Mouse (Mus musculus): ENCODE measurements around the gene Trim25.

Trim25 gene

DNA sequence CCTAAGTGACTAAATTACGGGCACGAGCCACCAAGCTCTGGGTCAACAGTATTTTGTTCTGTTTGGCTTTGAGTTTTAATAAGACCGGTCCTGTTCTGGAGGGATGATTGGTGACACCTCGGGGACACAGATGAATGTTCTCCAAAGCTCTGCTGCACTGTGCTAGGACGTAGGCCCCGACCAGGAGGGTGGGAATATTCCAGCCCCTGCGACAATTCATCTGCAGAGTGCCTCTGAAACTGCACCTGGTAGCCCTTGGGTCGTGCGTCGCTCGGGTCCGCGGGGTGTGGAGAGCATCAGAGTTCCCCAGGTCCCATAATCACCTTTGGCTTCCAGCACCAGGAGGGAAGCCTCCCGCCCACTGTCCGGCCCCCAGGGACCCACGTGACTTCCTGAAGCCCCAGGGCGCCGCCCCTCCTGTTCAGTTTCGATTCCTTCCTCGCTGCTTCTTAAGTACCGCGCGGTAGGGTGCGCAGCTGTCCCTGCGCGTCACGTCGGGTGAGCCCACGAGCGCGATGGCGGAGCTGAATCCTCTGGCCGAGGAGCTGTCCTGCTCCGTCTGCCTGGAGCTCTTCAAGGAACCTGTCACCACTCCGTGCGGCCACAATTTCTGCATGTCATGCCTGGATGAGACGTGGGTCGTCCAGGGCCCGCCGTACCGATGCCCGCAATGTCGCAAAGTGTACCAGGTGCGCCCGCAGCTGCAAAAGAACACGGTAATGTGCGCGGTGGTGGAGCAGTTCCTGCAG is at the start of gene Trim25:
Gene Trim25 (plus strand): TSS at position 403 of the 749 bp plus-strand sequence.
- DNase-seq (ENCODE audit: low spot score in 2 of 2) = peak; percentile 88 to 95

DNA sequence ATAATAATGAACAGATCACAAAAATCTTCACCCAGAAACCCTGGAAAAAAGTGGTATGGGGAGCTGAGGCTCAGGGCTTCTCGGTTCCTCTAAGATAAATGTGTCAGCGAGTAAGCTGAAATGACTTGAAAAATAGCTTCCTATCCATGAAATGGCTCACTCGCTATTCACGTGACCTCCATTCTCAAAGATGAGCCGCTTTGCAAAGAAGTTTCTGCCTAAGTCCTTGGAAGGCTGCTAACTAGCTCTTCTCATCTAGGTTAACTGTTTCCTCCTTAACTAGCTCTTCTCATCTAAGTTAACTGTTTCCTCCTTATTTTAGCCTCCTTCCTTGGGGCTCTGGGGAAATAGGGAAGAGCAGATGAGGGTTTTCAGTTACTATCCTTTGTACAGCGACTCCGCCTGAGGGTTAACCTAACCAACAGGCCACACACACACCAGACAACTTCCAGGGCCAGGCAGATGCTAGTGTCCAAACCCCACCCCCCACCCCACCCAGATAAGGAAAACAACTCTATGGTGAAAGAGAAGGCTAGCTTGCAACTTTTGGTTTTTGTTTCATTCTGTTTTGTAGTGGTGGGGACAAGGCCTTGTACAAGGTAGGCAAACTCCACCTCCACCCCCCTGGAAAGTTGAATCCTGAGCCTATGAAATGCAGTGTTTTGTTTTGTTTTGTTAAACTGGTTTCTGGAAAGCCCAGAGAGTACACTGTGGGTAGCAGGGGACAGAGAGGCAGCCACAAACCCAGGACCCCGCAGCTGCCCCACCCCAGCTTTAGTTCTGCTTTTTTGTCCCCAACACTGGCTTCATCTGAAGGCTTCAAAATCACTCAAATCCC is 49.2 kb upstream of the Trim25 start:
- peak in 1 of 2 experiments; percentile 27 for DNase-seq (ENCODE audit: low spot score in 2 of 2)

DNA sequence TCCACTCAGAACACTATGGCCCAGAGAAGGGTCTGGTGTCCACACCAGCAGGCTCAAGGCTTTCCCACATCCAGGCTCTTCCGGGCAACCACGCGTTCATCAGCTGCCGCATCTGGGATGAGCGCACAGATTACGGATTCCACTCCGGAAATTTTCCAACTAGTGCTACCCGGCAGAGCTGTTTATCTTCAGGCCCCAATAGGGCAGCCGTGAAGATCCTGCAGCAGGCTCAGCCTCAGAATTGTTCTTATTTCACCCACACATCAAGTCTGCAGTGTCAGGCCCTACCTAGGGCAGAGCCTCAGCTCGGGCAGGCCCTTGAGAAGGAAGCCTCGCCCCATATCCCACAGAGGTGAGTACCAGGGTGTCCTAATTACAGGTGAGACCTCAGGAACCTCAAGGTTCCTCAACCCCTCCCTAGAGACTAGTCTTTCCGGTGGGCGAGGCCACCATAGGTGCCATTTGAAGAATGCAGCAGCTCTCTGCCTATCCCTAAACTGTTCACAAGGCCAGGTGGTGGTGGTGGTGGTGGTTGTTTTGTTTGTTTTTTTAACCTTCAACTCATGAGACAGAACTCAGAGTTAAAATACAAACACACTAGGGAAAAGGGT is 48.4 kb upstream of the Trim25 start:
- DNase-seq (ENCODE audit: low spot score in 2 of 2) = no peak

DNA sequence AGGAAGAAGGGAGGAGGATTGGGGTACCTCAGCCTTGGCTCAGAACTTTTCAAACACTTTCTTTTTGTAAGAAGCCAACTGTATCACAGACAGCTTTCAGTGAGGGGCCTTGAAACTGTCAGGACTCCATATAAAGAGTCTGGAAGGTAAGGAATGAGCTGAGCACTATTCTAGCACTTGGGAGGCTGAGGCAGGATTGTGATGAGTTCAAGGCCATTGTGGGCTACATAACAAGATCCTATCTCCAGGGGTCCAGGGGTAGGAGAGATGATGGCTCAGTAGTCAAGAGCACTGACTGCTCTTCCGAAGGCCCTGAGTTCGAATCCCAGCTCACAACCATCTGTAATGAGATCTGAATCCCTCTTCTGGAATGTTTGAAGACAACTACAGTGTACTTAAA is 47.6 kb upstream of the Trim25 start:
- DNase-seq (ENCODE audit: low spot score in 2 of 2) = no peak

DNA sequence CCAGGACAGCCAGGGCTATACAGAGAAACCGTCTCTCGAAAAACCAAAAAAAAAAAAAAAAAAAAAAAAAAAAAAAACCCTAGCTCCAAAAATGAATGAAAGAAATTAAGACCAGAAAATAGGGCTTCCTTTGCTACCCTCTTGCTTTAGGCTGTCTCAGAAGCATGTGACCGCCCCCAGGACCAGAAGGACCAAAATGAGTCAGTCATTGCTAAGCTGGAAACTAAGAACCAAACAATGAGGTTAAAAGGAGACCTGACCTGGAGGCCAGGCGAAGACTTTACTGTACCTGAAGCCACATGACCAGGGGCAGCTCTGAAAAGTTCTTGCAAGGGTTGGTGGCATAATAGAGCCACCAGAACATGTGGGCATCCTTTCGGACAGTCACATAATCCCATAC is 47.1 kb upstream of the Trim25 start:
- DNase-seq (ENCODE audit: low spot score in 2 of 2) = no peak

DNA sequence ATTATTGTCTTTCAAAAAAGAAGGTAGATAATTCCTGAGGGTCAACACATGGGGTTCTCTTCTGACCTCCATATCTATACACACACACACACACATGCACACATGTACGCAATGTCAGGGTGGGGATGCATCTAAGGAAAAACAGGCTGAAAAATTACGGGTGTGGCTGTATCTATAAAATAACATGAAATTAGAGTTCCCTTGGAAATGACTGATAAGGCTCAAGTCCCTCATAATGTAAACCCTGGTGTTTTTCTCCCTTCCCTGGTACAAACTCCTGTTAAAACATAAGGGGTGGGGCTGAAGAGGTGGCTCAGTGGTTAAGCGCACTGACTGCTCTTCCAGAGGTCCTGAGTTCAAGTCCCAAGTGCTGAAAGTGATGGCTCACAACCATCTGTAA is 45.6 kb upstream of the Trim25 start:
- no peak for DNase-seq (ENCODE audit: low spot score in 2 of 2)

DNA sequence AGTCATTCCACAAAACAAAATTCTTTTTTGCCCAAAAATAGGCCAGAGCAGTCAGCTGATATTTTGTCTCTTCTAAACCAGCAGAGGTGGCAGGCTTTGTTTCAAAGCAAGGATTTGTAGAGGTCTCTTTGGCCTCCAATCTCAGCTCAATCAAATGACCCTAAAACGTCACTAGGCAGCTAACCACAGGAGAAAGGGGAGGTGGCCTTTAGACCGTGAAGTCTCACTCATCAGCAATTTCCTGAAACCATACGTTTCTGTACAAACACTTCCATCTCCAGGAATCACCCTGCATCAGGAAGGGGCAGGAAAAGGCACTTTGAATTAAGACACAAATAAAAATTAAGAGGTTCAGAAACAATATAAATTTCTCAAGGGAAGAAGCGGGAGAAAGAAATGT is 44.4 kb upstream of the Trim25 start:
- peak; percentile 54 to 68 for DNase-seq (ENCODE audit: low spot score in 2 of 2)

DNA sequence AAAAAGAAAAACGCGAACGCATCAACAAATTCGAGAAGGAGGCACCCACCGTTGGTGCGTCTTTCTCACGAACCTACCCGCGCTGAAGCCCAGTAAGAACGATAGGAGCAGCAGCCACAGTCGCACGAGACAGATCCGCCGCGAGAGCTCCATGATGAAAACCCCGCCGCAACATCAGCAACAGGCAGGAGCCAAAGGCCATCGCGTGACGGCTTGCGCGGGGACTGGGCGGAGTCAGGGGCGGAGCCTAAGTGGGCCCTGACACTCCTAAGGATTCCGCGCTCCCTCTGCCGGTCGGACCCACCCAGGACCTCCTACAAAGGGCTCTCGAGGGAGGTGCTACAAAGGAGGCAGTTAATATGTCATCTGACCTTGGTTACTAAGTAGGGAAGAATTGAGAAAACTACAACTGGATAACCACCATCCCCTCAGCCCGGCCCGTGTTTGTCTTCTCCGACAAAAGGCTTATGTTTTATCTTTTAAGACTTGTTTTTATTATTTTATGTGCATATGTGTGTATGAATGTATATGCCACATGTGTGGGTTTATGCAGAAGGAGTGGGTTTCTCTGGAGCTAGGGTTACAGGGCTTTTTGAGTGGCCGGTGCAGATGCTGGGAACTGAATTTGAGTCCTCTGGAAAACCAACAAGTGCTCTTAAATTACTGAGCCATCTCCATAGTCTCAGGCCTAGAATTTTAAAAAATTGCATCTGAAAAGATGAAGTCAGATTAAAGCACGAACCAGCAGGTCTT is 43.8 kb upstream of the Trim25 start, which contains the start of gene Scpep1:
Gene Scpep1 (minus strand): TSS at position 249 of the 753 bp plus-strand sequence.
- DNase-seq (ENCODE audit: low spot score in 2 of 2) = peak; percentile 91 to 97

DNA sequence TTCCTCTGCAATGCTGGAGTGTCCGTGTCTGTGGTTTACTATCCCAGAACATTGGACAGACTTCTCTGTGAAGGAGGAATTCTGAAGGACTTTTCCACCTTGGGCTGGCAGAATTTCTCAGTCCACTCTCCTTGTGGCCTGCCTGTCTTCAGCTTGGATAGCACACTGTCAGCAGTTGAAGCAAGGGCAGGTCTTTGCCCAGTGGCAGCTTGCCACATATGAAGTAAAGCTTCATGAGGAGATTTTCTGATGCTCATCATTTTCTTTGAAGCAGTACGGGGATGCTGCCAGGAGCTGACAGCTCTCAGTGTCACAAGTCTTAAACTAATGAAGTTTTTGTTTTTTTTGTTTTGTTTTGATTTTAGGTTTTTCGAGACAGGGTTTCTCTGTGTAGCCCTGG is 40.3 kb upstream of the Trim25 start:
- no peak for DNase-seq (ENCODE audit: low spot score in 2 of 2)

DNA sequence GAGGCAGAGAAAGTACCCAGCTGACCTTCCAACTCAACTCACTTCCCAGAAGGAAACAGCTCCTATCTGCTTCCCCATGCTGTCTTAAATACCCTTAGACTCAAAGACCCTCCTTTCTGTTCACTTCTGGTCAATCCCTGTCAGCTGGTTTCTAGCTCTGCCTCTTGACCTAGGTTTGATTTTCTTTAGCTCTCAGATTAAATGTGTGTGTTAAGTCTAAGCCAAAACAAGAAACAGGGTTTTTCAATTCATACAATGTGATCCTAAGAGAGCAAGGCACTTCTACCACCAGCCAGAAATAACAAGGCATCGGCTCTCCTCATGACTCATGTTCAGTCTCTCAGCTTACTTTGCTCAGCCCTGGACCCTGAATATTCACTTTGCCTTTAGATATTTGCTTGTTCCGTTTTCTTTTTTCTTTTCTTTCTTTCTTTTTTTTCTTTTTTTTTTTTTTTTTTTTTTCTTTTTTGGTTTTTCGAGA is 32.3 kb upstream of the Trim25 start, which contains the start of gene Elobl:
Gene Elobl (minus strand): TSS at position 51 of the 481 bp plus-strand sequence.
- no peak for DNase-seq (ENCODE audit: low spot score in 2 of 2)

DNA sequence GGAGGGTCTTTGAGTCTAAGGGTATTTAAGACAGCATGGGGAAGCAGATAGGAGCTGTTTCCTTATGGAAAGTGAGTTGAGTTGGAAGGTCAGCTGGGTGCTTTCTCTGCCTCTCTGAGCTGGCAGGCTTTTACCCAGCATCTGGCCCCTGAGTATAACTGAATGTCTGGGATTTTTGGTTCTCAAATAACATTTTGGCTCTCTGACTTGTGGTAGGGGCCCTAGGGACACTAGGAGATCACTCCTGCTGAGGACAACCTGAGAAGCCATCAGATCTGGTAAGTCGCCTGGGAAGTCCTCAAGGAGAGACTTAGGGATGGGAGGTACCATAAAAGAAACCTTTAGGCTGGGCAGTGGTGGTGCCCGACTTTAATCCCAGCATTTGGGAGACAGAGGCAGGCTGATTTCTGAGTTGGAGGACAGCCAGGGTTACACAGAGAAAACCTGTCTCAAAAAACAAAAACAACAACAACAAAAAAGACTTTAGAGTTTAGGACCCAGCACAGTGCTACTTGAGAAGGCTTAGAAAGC is 28.9 kb upstream of the Trim25 start, which contains the start of gene Coil:
Gene Coil (plus strand): TSS at position 51 of the 531 bp plus-strand sequence.
- peak in 1 of 2 experiments; percentile 17 for DNase-seq (ENCODE audit: low spot score in 2 of 2)

DNA sequence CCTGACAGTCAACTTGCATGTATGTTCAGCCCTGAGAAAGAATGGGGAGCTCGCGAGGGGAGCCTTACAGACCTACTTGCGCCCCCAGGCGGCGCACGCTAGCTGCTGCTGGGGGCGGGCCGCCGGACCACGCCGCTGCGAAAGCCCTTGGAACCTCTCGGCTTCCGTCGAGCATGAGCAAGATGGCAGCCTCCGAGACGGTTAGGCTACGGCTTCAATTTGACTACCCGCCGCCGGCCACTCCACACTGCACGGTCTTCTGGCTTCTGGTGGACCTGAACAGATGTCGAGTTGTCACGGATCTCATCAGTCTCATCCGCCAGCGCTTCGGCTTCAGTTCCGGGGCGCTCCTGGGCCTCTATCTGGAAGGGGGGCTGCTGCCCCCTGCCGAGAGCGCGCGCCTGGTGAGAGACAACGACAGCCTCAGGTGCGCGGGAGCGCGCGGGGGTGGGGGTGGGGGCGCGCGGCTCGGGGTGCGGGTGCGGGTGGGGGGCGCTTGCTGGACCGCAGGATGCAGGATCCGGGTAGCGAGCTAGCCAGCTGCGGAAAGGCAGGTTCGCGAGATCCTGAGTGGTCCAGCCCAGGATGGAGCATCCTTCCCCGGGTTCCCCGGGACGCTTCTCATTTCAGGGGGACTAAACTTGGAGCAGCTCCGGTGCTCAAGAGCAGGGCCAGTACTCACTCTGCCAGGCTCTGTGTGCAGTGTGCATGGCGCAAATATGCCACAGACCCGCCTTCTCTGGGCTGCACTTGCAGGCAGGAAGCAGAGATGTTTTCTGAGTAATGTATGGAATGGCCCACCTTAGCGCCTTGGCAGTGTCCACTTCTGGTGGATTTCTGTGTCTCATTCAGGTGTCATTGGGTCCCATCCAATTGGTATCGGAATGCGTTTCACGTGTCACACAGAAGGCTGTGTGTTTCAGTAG is 25.1 kb upstream of the Trim25 start:
- peak; percentile 87 to 93 for DNase-seq (ENCODE audit: low spot score in 2 of 2)

DNA sequence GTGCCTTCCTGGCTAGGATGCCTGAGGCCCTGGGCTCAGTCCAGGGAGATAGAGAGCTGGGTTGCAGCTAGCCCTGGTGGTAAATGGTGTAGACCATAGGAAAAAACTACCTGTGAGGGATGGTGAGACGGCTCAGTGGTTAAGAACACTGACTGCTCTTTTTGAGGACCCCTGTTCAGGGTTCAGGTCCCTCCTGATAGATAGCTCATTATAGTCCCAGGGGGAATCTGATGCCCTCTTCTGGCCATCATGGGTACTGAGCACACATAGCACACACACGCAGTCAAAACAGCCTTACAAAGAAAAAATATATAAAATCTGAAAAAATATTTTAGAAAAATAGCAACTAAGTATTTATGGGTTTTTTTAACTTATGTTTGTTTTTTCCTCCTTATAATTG is 22.9 kb upstream of the Trim25 start:
- DNase-seq (ENCODE audit: low spot score in 2 of 2) = peak in 1 of 2 experiments; percentile 21

DNA sequence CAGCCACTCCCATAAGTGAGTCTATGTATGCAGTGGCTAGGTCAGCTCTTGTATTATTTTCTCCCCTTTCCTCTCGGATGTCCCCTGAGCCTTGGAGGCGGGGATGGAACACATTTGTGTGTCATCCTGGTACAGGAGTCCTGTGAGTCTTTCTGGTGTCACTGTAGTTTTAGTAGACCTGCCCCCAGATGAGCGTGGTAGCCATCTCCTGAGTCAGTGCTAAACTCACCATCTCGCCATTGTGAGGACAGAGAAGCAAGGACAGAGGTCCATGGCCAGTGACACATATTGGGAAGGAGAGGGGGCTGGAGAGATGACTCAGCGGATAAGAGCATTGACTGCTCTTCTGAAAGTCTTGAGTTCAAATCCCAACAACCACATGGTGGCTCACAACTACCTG is 22.0 kb upstream of the Trim25 start:
- DNase-seq (ENCODE audit: low spot score in 2 of 2) = no peak

DNA sequence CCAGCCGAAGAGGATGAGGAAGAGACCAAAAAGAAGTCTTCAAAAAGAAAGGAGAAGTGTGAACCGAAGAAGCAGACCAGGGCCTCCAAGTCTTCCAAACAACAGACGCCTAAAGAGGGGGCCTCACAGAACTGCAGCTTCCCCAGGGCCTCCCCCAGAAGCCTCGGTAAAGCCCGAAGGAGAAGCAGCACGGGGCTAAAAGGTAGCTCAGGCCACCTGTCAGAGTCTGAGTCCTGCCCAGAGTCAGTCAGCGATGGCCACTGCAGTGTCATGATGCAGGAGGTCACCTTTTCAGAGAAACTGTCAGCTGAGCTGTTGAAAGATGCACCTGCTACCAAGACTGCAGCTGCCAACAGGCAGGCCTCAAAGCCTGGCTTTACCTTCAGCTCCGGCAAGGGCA is 17.8 kb upstream of the Trim25 start:
- DNase-seq (ENCODE audit: low spot score in 2 of 2) = no peak

DNA sequence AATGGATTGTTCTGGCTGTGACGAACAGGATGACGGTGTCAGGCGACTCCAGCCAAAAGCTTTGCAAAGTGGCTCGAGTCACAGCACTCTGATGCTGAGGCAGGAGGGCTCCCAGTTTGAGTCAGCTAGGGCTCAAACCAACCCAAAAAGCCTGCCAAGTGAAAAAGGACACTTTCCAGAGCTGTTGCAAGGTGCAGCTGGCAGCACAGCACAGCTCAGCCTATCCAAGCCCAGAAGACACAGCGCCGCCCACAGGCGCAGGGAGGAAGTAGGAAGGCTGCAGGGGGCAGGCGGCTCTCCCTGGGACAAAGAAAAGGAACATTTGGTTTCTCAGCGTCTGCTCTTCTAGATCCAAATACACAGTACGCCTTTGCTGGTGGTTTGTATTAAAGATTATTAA is 12.6 kb upstream of the Trim25 start:
- no peak for DNase-seq (ENCODE audit: low spot score in 2 of 2)

DNA sequence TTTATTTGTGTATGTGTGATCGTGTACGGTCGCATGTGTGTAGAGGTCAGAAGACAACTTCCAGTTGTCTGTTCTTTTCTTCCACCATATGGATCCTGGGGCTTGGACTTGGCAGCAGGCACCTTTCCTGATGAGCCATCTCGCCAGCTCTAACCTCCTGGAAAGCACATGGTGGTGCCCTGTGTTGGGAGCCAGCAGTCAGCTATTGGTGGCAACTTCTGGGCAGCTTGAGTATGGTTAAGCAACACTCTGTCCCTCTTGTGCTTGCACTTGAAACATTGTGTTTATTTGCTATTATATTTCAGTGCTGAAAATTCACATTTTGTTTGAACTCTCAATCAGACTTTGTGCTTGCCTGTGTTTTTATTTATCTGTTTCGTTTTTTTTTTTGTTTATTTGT is 10.2 kb upstream of the Trim25 start:
- no peak for DNase-seq (ENCODE audit: low spot score in 2 of 2)

DNA sequence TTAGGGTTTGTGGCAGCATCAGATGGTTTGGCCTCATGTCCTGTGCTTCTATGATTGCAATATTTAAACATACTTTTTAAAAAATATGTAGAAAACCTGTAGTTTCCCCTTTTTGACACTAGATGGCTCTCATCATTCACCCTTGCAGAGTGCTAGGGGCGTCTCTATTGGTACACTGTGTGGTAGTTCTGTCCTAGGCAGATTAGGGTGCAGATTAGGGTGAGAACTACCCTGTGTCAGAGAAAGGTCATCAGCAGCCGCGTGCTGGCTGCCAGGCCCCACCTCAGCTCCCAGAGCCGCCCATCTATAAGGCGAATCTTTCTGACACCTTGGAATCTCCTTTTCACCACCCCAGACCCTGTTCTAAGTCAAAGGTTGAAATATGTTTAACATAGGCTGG is 9.6 kb upstream of the Trim25 start:
- peak; percentile 39 to 40 for DNase-seq (ENCODE audit: low spot score in 2 of 2)

DNA sequence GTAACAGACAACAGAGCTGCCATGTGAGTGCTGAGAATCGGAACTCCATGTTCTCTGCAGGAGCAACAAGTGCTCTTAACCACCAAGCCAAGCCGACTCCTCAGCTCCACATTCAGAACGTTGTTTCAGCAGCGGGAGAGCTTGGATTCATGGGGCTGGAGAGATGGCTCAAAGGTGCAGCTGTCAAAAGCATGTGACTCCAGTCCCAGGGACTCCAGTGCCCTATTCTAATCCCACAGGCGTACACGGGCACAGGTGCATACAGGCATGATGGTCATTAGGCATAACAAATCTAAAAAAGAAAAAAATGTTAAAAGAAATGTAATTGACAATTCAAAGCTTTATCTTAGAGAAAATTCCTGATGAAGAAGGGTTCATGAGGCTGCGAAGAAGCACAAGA is 6.0 kb upstream of the Trim25 start:
- no peak for DNase-seq (ENCODE audit: low spot score in 2 of 2)

DNA sequence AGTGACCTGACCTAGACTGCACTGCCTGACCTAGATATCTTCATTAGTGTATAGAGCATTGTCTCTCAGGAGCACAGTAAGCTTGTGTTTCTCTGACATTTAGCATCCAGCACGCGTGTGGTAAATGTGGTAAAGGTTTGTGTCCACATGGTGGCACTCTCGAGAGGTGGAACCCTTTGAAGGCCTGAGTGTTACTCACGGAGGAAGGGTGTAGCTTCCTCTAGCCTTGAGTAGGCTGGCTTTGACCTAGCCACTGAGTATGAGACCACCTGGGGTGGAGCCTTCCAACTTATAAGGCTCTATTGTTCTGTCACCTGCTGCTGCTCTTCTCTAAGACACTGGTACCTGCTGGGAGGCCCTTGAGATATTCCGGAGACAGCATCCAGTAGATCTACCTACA is 5.6 kb upstream of the Trim25 start:
- DNase-seq (ENCODE audit: low spot score in 2 of 2) = peak; percentile 80 to 84
